Mouse (Mus musculus) erythroblast, embryonic 14.5 days (primary cell): ENCODE results near the gene Sorbs1. TPM values are rescaled to one million over a fixed set of nuclear protein-coding genes. Genes with fewer than 3 reads are reported as not detected.

ENCODE experiments used
- H3K27me3 ChIP-seq: 2 replicates; pipeline ENCODE4 v1.6.1; 2012; ENCODE audit warnings: inconsistent platforms; ENCODE audit not compliant: control insufficient read depth
- H3K36me3 ChIP-seq: 2 replicates; pipeline ENCODE4 v1.6.1; 2012; ENCODE audit warnings: mild to moderate bottlenecking, inconsistent platforms; ENCODE audit not compliant: control insufficient read depth
- H3K4me1 ChIP-seq: 2 replicates; pipeline ENCODE4 v1.6.1; 2012; ENCODE audit warnings: inconsistent platforms; ENCODE audit not compliant: control insufficient read depth
- H3K4me3 ChIP-seq: replicated peaks from 2 replicates; pipeline ENCODE3; 2012; ENCODE audit warnings: moderate library complexity, mild to moderate bottlenecking, inconsistent platforms
- H3K9me3 ChIP-seq: 2 replicates; pipeline ENCODE4 v1.6.1; 2012; ENCODE audit warnings: low read length, inconsistent platforms, mixed read lengths; ENCODE audit not compliant: control insufficient read depth
- GATA1 ChIP-seq: IDR thresholded peaks from 2 replicates; pipeline ENCODE4 v1.6.1; 2012; ENCODE audit warnings: low read length, inconsistent platforms, mixed read lengths
- TAL1 ChIP-seq: IDR thresholded peaks from 3 replicates; pipeline ENCODE4 v1.6.1; 2012; ENCODE audit warnings: low read length, inconsistent platforms, mixed read lengths
- polyA plus RNA-seq: library from polyadenylated mRNA; stranded (reverse); fragments of >175 nt; gene quantifications from 2 replicates; pipeline ENCODE4 v1.2.3, GENCODE M21; 2012

The Sorbs1 gene
- polyA plus RNA-seq, 1 experiment = 2.4 TPM

DNA sequence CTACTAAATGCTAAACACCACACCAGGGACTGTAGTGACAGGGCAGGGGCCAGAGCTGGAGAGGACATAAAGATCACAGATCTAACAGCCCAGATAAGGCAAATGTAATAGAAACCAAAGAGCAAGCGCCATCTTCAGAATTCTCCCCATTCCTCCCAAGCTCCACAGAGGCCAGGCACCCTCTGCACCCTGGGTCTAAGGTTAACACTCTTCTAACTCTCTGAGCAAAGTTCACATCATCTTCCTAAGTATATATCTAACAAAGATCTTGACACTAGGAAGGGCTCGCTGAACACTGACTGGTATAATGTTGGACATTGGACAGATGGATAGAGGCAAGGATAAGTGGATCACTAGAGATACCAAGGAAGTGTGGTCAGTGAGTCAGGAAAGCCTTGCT is 22.1 kb downstream of the Sorbs1 start:
- H3K4me3 ChIP-seq = no peak overlapping the region
- H3K36me3 ChIP-seq = peaks cover 26% of the 10 kb centered on the region
- no peaks in the 10 kb centered on the region for H3K9me3 ChIP-seq
- H3K4me1 ChIP-seq = peaks cover 39% of the 10 kb centered on the region
- no peaks in the 10 kb centered on the region for H3K27me3 ChIP-seq
- TF ChIP-seq GATA1 (no peak), TAL1 (no peak)

DNA sequence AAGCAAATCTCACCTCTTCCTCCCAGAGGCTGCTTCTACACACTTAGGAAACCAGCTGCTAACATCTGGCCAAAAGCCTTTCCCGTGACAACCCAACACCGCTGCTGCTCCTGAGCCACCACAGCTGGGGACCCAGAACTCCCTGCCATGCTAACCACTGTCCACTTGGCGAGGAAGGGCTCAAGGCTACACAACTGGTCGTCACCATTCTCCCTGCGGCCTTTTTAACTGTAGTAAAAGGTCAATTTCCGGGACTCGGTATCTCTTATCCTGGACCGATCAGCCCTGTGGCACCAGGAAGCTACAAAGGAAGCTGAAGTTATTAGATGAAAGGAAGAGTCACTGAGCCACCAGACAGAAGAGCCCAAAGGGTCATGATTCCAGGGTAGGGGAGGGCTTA is 22.8 kb downstream of the Sorbs1 start:
- peaks cover 39% of the 10 kb centered on the region for H3K4me1 ChIP-seq
- peaks cover 24% of the 10 kb centered on the region for H3K36me3 ChIP-seq
- H3K4me3 ChIP-seq = no peak overlapping the region
- no peaks in the 10 kb centered on the region for H3K27me3 ChIP-seq
- H3K9me3 ChIP-seq = no peaks in the 10 kb centered on the region
- TF ChIP-seq TAL1 (no peak), GATA1 (no peak)

DNA sequence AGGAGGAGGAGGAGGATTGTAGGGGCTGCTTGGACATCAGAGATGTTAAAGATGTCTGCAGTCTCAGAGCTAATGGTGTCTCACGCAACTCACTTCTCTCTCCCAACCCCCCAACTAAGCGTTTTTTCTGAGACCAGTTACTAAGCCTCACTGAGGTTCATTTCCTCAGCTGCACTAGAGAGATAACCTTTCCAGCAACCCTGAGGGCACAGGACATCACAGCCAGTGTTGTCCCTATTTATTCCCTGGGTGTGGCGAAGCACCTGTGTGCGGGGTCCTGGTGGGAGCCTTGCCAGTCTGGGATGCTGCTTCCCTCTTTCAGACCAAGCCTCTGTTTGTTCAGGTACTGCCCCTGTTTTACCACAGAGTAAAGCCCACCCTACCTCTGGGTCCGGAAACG is 23.9 kb downstream of the Sorbs1 start:
- TF ChIP-seq GATA1 = no peak
- no peak for TF ChIP-seq TAL1
- Histone ChIP-seq H3K4me3 (peak overlapping the region; percentile 6), H3K27me3 (no peaks in the 10 kb centered on the region), H3K4me1 (peaks cover 43% of the 10 kb centered on the region), H3K9me3 (no peaks in the 10 kb centered on the region), H3K36me3 (peaks cover 29% of the 10 kb centered on the region)

DNA sequence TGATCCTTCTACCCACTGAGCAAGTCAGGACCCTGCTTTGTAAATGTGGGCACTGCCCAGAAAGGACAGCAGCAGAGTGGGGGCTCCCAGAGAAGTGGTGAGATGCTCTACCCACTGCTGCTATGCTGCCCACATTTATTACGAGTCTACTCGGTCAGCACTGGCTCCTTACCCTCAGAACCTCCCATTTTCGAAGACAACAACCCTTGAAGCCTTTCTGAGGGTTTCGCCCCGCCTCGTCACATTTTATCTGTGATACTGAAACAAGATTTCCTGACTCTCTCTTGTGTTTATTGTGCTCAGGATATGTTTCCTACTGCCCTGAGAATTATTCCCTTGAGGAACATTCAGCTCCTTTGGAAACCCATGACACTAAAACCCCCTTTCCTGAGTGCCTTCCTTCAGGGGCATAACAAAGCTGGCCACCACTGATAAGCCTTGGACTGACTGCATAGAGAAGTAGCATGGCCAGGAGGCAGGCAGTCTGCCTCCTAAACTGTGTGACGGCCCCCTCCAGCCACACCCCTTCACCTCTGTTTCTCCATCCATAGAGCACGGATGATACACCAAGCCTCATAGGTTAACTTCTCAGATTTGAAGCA is 24.6 kb downstream of the Sorbs1 start:
- Histone ChIP-seq H3K9me3 (peaks cover 3% of the 10 kb centered on the region), H3K36me3 (peaks cover 32% of the 10 kb centered on the region), H3K4me3 (peak overlapping the region; percentile 6), H3K27me3 (no peaks in the 10 kb centered on the region), H3K4me1 (peaks cover 43% of the 10 kb centered on the region)
- TF ChIP-seq GATA1 (no peak), TAL1 (peak; percentile 11; the same call in 1 of the 3 replicates)

DNA sequence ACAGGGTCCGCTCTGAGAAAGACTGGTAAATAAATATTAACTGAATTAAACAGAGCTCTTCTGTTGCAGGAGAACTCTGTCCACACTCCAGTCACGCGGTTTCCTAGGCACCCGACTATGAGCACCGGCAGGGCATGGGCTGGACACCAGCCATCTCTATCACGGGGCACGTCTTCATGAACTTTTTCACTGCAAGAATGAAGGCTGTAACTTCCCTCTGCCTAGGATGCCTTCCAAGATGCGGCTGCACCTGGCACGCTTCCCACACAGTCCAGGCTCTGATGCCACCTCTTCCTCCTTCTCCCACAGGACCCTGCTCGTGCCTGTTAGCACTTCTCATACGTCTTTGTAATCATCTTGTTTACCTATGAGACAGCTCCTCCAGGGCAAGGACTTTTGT is 26.0 kb downstream of the Sorbs1 start:
- H3K36me3 ChIP-seq = peaks cover 42% of the 10 kb centered on the region

DNA sequence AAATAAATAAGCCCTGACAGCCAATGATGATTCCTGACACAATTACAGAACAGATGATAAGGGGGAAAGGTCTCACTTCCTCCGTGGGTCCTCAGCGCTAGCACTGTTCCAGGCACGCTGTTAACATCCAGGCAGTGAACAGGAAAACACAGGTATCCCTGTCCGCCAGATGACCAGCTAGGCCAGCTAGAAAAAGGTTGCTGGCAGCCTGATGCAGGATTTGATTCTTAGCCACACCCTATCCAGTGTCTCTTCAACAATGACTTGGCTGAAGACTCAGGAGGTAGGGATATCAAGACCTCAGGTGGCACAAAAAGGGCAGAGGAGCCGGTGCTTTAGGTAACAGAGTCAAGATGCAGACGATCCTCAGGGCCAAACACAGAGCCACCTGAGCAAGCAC is 32.5 kb downstream of the Sorbs1 start:
- Histone ChIP-seq H3K27me3 (no peaks in the 10 kb centered on the region), H3K36me3 (peaks cover 41% of the 10 kb centered on the region), H3K9me3 (peaks cover 3% of the 10 kb centered on the region), H3K4me3 (no peak overlapping the region), H3K4me1 (peaks cover 28% of the 10 kb centered on the region)
- TF ChIP-seq GATA1 (no peak), TAL1 (no peak)

More for the DNA sequence above, 26.0 kb downstream of the Sorbs1 start:
- Histone ChIP-seq H3K27me3 (no peaks in the 10 kb centered on the region), H3K4me1 (peaks cover 47% of the 10 kb centered on the region), H3K9me3 (peaks cover 3% of the 10 kb centered on the region), H3K4me3 (no peak overlapping the region)
- TF ChIP-seq GATA1 (no peak), TAL1 (no peak)

DNA sequence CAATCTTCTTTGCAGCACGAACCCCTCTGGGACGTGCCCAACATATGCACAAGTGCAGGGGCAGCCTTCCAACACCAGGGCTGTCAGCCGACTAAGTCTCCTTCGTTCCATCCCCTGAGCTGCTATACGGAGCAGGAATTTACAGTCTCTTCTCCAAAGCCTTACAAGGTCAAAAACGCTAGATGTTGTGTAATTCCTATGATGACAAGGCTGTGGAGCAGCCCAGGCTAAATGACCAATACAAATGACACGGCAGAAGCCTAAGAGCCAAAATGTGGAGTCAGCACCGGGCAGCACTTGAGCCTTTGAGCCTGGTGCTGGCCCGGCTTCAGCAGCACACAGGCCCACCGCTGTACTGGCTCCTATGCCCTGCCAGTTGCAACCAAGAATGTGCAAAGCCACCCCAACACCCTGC is 35.4 kb downstream of the Sorbs1 start:
- TF ChIP-seq TAL1 = no peak
- TF ChIP-seq GATA1 = no peak
- H3K27me3 ChIP-seq = no peaks in the 10 kb centered on the region
- H3K9me3 ChIP-seq = no peaks in the 10 kb centered on the region
- H3K4me1 ChIP-seq = peaks cover 23% of the 10 kb centered on the region
- peaks cover 24% of the 10 kb centered on the region for H3K36me3 ChIP-seq
- no peak overlapping the region for H3K4me3 ChIP-seq

DNA sequence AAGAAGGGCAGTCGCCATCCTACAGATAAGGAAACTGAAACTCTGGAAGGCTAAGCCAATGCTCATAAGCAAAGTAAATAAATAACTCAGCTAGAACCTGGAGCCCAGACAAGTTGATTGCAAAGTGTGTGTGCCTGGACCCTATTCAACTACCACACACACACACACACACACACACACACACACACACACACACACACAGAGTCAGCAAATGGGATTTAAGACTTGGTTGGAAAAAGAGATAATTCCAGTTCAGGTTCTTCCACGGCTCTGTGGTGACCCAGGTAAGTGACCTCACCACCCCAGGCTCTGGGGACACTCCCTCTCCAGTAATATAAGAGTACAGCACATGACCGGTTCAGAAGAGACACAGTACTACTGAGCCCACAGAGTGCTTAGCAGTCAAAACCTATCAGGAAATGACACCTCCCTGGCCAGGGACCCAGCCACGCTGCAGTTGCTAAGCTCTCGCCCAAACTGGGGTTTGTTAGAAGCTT is 36.1 kb downstream of the Sorbs1 start:
- Histone ChIP-seq H3K27me3 (no peaks in the 10 kb centered on the region), H3K9me3 (no peaks in the 10 kb centered on the region), H3K4me1 (peaks cover 20% of the 10 kb centered on the region), H3K36me3 (peaks cover 19% of the 10 kb centered on the region), H3K4me3 (no peak overlapping the region)
- TF ChIP-seq GATA1 = no peak
- no peak for TF ChIP-seq TAL1

DNA sequence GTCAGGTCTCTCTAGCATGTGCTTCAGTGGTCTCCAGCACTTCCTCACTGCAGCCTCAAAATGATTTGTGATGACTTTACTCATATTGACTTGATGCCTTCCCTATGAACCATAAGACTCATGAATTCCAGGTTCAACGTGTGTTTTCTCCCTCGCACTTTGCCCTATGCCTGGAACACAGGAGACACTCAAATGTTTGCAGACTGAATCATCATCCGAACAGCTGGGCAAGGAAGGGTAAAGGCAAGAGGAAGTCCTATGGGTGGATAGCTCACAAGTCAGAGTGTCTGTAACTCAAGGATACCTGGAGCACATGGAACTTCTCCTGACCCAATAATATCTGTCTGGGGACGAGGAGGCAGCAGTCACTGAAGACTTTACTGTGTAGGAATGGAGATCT is 37.1 kb downstream of the Sorbs1 start:
- peaks cover 19% of the 10 kb centered on the region for H3K36me3 ChIP-seq
- peaks cover 20% of the 10 kb centered on the region for H3K4me1 ChIP-seq
- H3K4me3 ChIP-seq = no peak overlapping the region
- H3K27me3 ChIP-seq = no peaks in the 10 kb centered on the region
- H3K9me3 ChIP-seq = no peaks in the 10 kb centered on the region
- no peak for TF ChIP-seq TAL1
- no peak for TF ChIP-seq GATA1
